Mouse (Mus musculus) layer of hippocampus, adult 9-10 months (tissue): ENCODE results near the gene Gfod1.
A peak's percentile ranks its signal among the peaks of the same experiment; 100 is the strongest.

Source experiments
- DNase-seq: peaks from one replicate; pipeline ENCODE4 v3.0.0; 2022; ENCODE audit warnings: low spot score

The Gfod1 gene

GRCm38 (mm10) chr13:43262114-43262739 is 41.7 kb downstream of the Gfod1 start:
- DNase-seq = peak; percentile 63

DNA sequence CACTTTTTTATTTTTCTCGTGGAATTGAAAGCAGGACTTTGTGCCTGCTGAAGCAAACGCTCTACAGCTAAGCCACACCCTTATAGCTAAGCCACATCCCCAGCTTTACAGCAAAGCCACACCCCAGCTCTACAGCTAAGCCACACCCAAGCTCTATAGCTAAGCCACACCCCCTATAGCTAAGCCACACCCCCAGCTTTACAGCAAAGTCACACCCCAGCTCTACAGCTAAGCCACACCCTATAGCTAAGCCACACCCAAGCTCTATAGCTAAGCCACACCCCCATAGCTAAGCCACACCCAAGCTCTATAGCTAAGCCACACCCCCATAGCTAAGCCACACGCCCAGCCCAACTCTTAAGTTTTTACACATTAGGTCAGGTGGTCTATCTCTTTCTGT is 42.7 kb downstream of the Gfod1 start:
- DNase-seq = no peak

- DNase-seq = no peak
Measured at GRCm38 (mm10) chr13:43260731-43261130, 43.2 kb downstream of the Gfod1 start.

- no peak for DNase-seq
Measured at GRCm38 (mm10) chr13:43256447-43256846, 47.5 kb downstream of the Gfod1 start.

DNA sequence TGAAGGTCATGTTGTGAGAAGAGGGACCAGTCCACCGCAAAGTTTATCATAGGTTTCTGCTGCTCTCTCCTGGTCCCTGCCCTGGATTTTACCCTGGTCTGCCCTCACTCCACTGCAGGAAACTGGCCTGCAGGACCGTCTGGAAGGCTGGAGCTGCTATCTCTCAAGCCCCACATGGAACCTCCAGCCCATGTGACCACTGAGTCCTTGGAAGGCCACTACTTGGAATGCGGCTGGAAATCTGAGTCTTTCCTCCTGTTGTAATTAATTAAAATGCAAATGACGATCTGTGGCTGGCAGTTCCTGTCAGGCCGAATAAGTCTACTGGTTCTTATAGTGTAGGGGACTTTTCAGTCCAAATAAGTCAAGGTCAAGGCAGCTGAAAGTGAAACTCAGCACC is 50.4 kb downstream of the Gfod1 start:
- no peak for DNase-seq

DNA sequence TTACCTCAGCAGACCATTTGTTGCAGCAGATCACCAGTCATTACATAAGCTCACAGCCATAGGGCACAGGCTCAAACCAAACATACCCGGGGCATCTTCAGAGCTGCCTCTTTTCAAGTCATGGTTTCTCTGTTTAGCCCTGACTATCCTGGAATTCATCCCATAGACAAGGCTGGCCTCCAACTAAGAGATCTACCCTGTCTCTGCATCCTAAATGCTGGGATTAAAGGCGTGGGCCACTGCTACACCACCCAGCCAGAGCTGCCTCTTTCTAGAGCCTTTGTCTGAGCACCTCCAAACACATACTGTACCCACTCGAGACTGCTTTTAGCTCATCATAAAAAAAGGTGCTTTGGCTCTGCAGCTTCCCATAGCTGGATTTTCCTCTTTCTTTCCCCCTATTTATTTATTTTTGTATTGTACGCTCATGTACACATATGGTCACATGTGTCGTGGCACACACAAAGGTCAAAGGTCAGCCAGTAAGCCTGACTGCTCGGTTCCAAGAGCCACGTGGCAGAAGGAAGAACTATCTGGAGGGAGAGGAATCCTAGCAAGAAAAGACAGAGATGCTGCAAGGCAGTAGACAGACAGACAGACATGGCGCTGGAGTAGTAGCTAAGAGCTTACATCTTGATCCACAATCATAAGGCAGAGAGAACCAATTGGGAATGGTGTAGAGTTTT is 51.7 kb downstream of the Gfod1 start:
- DNase-seq = no peak

DNA sequence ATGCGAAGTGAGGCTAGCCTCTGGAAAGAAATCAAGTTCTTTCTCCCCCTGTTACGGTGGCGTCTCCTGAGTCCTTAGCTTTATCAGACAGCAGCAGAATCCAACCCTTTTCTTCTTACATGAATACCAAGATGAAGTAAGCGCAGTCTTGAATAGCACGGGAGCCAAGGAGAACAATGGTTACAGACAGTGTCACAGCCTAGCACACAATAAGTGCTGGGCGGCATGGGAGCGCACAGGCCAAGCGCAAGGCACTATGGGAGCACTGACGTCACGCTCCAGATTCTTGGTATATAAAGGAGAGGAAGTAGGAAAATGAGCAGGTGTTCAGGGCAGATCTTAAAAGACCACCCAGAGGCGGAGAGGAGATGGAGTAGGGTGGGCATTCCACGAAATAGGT is 52.6 kb downstream of the Gfod1 start:
- DNase-seq = no peak

- no peak for DNase-seq
Measured at GRCm38 (mm10) chr13:43250653-43251052, 53.3 kb downstream of the Gfod1 start.

- no peak for DNase-seq
Measured at GRCm38 (mm10) chr13:43250106-43250505, 53.9 kb downstream of the Gfod1 start.

GRCm38 (mm10) chr13:43248381-43248780 is 55.6 kb downstream of the Gfod1 start:
- no peak for DNase-seq

DNA sequence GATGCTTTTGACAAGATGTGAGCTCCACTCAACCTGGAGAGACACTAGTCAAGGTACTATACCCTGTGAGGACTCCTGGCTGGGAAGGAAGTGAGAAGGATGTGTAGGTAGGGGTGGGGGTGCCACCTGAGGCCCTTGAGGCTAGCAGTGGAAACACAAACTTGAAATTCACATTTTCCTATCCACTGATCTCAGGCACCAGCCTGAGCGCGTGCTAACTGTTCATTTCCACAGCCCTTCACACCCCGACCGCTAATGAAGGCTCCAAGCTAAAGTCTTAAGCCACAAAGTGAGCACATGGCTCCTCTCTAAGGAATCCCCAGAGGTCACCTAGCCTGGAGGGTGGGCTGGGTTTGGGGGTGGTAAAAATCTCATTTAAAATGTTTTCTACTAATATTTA is 57.1 kb downstream of the Gfod1 start:
- no peak for DNase-seq

DNA sequence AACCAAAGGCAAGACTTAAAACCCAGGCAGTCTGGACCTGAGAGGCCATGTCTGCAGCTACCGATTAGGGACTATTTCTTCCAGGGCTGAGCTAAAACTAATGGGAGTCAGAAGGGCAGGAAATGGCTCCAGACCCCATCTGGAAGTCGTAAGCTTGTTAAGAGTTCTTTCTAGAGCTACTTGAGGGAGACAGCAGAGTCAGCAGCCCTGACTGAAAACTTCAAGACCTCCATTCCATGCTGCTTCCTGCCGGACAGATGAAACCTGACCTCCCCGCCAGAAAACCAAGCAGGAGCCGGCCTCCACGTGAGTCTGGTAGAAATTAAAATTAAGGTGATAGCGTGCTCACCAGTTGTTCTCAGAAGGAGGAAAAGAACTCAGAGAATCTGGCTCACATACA is 60.2 kb downstream of the Gfod1 start:
- no peak for DNase-seq

GRCm38 (mm10) chr13:43243240-43243639 is 60.7 kb downstream of the Gfod1 start:
- DNase-seq = no peak

GRCm38 (mm10) chr13:43241750-43242149 is 62.2 kb downstream of the Gfod1 start:
- no peak for DNase-seq

- peak; percentile 24 for DNase-seq
Measured at GRCm38 (mm10) chr13:43241069-43241468, 62.9 kb downstream of the Gfod1 start.

DNA sequence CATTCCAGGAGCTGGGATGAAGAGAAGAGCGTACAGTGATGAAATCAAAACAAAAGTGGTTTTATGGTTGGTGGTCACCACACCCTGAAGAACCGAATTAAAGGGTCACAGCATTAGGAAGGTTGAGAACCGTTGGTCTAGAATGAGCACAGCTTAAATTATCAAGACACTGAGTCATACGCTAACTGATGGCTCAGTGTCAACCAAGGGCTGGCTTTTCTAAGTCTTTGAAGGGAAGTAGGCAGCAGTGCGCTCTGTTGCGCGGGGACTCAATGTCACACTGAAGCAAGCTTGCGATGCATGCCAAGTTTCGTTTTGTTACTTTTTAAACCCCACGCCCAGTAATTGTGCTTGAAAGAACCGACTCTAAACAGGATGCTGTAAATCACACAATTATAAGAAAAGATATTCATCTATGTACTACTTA is 64.2 kb downstream of the Gfod1 start:
- no peak for DNase-seq

DNA sequence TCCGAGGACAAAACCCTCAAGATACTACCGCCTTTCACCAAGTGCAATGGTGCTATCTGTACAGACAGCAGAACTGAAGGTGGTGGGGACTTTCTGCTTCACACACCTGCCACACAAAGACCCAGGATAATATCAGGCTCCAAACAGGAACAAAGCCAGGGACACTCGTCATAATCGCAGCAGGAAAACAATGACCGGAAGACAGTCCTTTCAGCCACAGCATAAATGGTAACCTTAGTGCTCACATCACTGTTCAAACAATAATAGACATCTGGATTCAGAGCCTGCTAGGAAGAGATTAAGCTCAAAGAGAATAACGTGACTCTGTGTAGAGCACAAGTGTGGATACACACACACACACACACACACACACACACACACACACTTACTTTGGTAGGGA is 67.3 kb downstream of the Gfod1 start:
- DNase-seq = no peak

GRCm38 (mm10) chr13:43235982-43236381 is 68.0 kb downstream of the Gfod1 start:
- DNase-seq = no peak

- no peak for DNase-seq
Measured at GRCm38 (mm10) chr13:43235586-43235910, 68.4 kb downstream of the Gfod1 start.

DNA sequence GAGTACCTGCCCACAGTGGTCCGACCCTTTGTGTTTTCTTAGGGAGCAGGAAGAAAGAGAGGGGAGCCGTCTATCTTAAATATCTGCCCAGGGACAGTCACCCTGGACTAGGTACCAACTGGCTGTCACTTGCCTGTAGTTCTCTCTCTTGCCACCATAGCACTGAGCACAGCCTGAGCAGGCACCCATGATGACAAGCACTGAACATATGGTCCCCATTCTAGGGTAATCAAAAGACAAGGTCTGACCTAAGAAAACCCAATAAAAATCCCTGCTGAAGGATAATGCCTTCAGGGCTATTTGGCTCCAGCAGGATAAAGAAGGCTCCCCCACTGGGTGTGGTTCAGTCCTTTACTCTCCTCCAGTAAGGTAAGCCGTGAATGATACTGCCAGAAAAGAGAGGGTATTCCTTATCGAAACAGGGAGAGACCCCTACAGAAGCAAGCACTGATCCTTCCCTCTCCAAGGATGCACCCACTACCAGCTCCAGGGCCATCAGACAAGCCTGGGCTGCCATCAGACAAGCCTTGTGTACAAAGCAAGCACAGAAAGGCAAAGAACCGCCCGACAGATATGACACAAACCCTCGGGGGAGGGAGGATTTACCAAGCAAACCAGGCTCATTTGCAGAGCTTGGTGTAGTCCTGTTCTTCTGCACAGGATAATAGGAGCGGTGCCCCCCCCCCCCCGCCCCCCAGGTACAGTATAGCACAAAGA is 68.9 kb downstream of the Gfod1 start:
- DNase-seq = no peak

DNA sequence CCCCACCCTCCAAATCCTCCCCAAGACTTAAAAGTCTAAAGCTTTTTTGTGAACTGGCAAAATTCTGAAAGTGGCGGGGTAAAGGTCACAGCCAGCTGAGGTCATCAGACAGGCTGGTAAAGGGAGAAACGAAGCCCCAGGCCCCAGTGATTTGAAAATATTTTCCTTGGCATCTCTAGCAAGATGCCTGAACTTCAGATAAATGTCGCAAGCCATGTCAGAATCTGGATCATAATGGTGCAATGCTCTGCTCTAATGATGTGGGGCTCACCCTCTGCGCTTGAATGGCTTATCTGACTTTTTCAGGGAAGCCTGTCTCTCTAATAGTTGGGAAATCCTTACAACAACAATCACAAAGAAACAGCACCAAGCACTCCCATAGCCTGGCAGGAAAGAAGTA is 70.6 kb downstream of the Gfod1 start:
- DNase-seq = no peak

DNA sequence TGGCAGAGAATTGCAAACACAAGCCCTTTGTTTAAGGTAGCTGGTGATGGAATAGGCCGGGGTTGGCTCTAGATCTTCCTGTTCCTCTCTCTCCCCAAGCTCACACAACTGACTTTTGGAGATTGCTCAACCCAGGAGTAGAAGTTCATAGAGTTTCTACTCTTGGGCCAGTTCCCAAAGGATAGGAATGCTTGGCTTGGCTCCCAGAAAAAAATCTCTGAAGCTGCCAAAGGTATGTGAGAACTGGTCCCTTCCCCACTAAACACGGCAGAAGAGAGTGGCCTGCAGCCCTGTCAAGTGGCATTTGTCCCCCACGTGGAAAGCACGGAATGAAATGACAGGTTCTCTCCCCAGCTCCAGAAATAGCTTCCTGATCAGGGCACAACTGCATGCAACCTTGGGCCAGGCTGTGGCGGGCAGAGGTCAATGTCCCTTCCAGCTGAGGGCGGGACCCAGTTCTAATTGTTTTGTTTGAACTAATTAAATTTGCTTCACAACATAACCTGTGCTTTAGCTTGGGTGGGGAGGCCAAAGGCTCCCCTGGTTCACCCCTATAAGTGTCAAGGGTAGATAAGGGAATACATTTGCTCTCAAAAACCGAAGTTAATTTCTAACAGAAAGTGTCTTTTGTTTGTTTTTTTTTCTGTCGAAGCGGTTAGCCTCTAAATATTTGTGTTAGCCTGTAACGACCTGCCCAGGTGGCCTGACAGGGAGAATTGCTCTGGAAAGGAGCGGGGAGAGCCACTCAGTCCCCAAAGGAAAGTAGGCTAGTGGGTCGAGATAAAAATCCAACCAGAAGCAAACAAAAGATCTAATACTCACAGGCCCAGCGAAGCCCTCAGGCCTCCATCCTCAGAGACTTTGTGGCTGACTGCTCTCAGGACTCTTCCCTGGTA is 71.8 kb downstream of the Gfod1 start:
- peak; percentile 36 for DNase-seq
